Mouse (Mus musculus): ENCODE data around the gene Msmo1. TPM values are rescaled to one million over a fixed set of nuclear protein-coding genes. Genes with fewer than 3 reads are reported as not detected.

Msmo1 gene
- total RNA-seq, 4 experiments from 2014 or later, result 70.7 to 134 (median 105) TPM

- DNase-seq (ENCODE audit: low spot score in 2 of 2), result no peak
These were observed 21.1 kb downstream of the Msmo1 start for GRCm38 (mm10) chr8:64712499-64712898.

- DNase-seq (ENCODE audit: low spot score in 2 of 2), result no peak
These were observed 22.0 kb downstream of the Msmo1 start for GRCm38 (mm10) chr8:64711544-64711943.

GRCm38 (mm10) chr8:64707481-64707880 lies 26.1 kb downstream of the Msmo1 start:
- no peak for DNase-seq (ENCODE audit: low spot score in 2 of 2)

- DNase-seq (ENCODE audit: low spot score in 2 of 2), result no peak
These were observed 30.4 kb downstream of the Msmo1 start for GRCm38 (mm10) chr8:64703191-64703590.

- peak; percentile 82 to 88 for DNase-seq (ENCODE audit: low spot score in 2 of 2)
These were observed 40.9 kb downstream of the Msmo1 start, which contains the start of gene Cpe for GRCm38 (mm10) chr8:64692651-64693201. Gene Cpe (minus strand): TSS chr8:64693054.

GRCm38 (mm10) chr8:64691591-64692401 lies 41.8 kb downstream of the Msmo1 start:
- DNase-seq (ENCODE audit: low spot score in 2 of 2), result no peak

GRCm38 (mm10) chr8:64690845-64691244 lies 42.7 kb downstream of the Msmo1 start:
- no peak for DNase-seq (ENCODE audit: low spot score in 2 of 2)

- DNase-seq (ENCODE audit: low spot score in 2 of 2), result no peak
These were observed 43.3 kb downstream of the Msmo1 start for GRCm38 (mm10) chr8:64690306-64690705.

GRCm38 (mm10) chr8:64688741-64689140 lies 44.9 kb downstream of the Msmo1 start:
- DNase-seq (ENCODE audit: low spot score in 2 of 2), result no peak

- no peak for DNase-seq (ENCODE audit: low spot score in 2 of 2)
These were observed 45.4 kb downstream of the Msmo1 start for GRCm38 (mm10) chr8:64688161-64688560.

- DNase-seq (ENCODE audit: low spot score in 2 of 2), result no peak
These were observed 51.1 kb downstream of the Msmo1 start for GRCm38 (mm10) chr8:64682501-64682900.

- DNase-seq (ENCODE audit: low spot score in 2 of 2), result no peak
These were observed 57.2 kb downstream of the Msmo1 start for GRCm38 (mm10) chr8:64676381-64676780.

GRCm38 (mm10) chr8:64674951-64675585 lies 58.5 kb downstream of the Msmo1 start:
- no peak for DNase-seq (ENCODE audit: low spot score in 2 of 2)

- DNase-seq (ENCODE audit: low spot score in 2 of 2), result no peak
These were observed 60.7 kb downstream of the Msmo1 start for GRCm38 (mm10) chr8:64672920-64673319.

- no peak for DNase-seq (ENCODE audit: low spot score in 2 of 2)
These were observed 61.7 kb downstream of the Msmo1 start for GRCm38 (mm10) chr8:64671937-64672336.

Other genes with a start within 250 kb of the Msmo1 start
- gene Cpe, start 40.7 kb downstream of the Msmo1 start, total RNA-seq (2022), result 1,000 to 10,000 TPM; 2,655 to 2,856 (median 2,753) TPM
- 100 to 1,000 TPM; 235 to 318 (median 267) TPM for gene Klhl2, start 116.2 kb upstream of the Msmo1 start, total RNA-seq (2022)
- 10 to 100 TPM; 26.0 to 28.4 (median 28.3) TPM for gene Tmem192, start 213.4 kb upstream of the Msmo1 start, total RNA-seq (2022)